Mouse (Mus musculus): Measurements from ENCODE around the gene Asic4. TPM values are rescaled to one million over a fixed set of nuclear protein-coding genes. Genes with fewer than 3 reads are reported as not detected.

Asic4 gene
- polyA plus RNA-seq, 1 experiment from 2014 or later: 7.2 TPM

DNA sequence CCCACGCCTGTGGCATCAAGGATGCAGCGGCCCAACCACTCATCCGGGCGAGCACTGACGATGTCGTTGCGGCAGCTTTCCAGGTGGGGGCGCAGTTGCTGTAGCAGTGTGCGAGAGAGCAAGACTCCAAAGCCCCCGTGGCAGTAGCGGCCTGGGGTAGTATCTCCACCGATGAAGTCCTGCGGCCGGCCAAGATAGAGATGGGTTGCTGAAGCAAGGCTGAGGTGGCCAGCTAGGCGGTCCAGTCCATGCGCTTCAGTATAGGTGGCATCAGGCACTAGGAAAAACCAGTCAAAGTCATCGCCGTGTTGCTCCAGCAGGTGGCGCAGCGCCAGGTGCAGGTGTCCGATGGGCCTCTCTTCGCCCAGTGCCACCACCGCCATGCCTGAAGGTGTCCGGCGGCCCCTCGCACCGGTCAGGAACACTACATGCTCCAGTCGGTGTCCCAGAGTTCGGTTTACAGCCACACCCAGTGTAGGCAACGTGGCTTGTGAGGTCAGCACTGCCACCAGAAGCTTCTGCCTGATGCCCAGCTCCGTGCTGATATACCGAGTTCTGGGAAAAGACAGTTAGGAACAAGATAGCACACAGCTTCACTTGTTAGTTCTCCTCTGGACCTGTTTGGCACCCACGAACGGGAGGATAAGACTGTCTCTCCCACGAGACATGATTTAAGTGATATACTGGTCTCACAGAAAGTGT lies 27.2 kb downstream of the Asic4 start:
- H3K4me1 ChIP-seq (replicated peaks; ENCODE audit: control insufficient read depth, insufficient read depth, low read length): peaks cover 37% of the 10 kb centered on the region
- no peak overlapping the region for H3K27ac ChIP-seq (ENCODE audit: low read length)
- peak overlapping the region; percentile 91 for H3K4me2 ChIP-seq (ENCODE audit: low read length)
- 8% methylated on average over 35 of the region's 35 CpGs for WGBS
- peaks cover 23% of the 10 kb centered on the region for H3K36me3 ChIP-seq (ENCODE audit: control insufficient read depth, insufficient read depth)
- H3K4me3 ChIP-seq (replicated peaks; ENCODE audit: low read length): peak overlapping the region; percentile 24
- no peak for ATAC-seq
- no peak overlapping the region for H3K9ac ChIP-seq (replicated peaks; ENCODE audit: low read depth, low read length)
- no peaks in the 10 kb centered on the region for H3K9me3 ChIP-seq (ENCODE audit: control insufficient read depth, low read length)
- H3K27me3 ChIP-seq (replicated peaks; ENCODE audit: control insufficient read depth, insufficient read depth, low read length): peaks cover 5% of the 10 kb centered on the region; the same call in 1 of the 2 replicates

DNA sequence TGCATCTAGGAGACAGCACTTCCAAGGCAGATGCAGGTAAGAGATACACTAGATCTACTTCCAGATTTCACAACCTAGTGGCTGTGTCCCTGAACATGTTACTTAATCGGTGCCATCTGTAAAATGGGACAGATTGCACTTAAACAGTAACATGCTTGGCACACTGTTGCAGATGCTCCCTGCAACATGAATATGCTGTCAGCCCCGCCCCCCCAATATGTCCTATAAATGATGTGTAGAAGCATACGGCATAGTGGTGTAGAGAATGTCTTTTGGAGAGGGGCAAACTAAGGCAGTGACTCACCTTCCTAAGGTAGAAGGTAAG lies 27.7 kb downstream of the Asic4 start:
- 45% methylated on average over 3 of the region's 3 CpGs for WGBS
- peak overlapping the region; percentile 73 for H3K9ac ChIP-seq (replicated peaks; ENCODE audit: low read depth, low read length)
- peak overlapping the region; percentile 91 for H3K4me2 ChIP-seq (ENCODE audit: low read length)
- no peak overlapping the region for H3K27ac ChIP-seq (ENCODE audit: low read length)
- peak overlapping the region; percentile 79 for H3K4me3 ChIP-seq (replicated peaks; ENCODE audit: low read length)
- peaks cover 5% of the 10 kb centered on the region; the same call in 1 of the 2 replicates for H3K27me3 ChIP-seq (replicated peaks; ENCODE audit: control insufficient read depth, insufficient read depth, low read length)
- no peak for ATAC-seq
- no peaks in the 10 kb centered on the region for H3K9me3 ChIP-seq (ENCODE audit: control insufficient read depth, low read length)
- H3K4me1 ChIP-seq (replicated peaks; ENCODE audit: control insufficient read depth, insufficient read depth, low read length): peaks cover 41% of the 10 kb centered on the region
- peaks cover 27% of the 10 kb centered on the region for H3K36me3 ChIP-seq (ENCODE audit: control insufficient read depth, insufficient read depth)

DNA sequence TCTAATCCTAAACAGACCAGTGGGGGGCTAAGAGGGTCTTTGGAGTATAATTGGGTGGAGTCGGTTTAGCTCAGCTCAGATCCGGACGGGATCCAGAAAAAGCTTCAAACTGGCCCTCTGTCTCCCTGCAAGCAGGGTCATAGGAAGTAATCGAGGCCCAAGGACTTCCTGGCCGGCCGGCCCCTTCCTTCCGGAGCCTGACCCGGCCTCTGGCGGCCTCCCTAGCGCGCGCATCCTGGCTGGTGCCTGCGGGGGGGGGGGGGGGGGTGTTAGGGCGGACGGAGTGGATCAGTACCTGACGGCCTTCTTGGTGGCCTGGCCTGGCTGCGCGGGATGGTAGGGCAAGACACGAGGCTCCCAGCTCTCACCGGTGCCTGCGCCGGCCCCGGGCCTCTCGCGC lies 28.3 kb downstream of the Asic4 start:
- peak overlapping the region; percentile 73 for H3K9ac ChIP-seq (replicated peaks; ENCODE audit: low read depth, low read length)
- no peaks in the 10 kb centered on the region for H3K9me3 ChIP-seq (ENCODE audit: control insufficient read depth, low read length)
- peak overlapping the region; percentile 79 for H3K4me3 ChIP-seq (replicated peaks; ENCODE audit: low read length)
- ATAC-seq: no peak
- peaks cover 5% of the 10 kb centered on the region; the same call in 1 of the 2 replicates for H3K27me3 ChIP-seq (replicated peaks; ENCODE audit: control insufficient read depth, insufficient read depth, low read length)
- H3K27ac ChIP-seq (ENCODE audit: low read length): peak overlapping the region; percentile 85; the same call in 1 of the 2 replicates
- under 1% methylated on average over 14 of the region's 25 CpGs for WGBS
- H3K4me2 ChIP-seq (ENCODE audit: low read length): peak overlapping the region; percentile 91
- H3K4me1 ChIP-seq (replicated peaks; ENCODE audit: control insufficient read depth, insufficient read depth, low read length): peaks cover 41% of the 10 kb centered on the region
- peaks cover 26% of the 10 kb centered on the region for H3K36me3 ChIP-seq (ENCODE audit: control insufficient read depth, insufficient read depth)

- Histone ChIP-seq H3K9ac (replicated peaks; ENCODE audit: low read depth, low read length) (peak within 1 kb of the TSS; percentile 73), H3K4me2 (ENCODE audit: low read length) (peak within 1 kb of the TSS; percentile 91), H3K27me3 (replicated peaks; ENCODE audit: control insufficient read depth, insufficient read depth, low read length) (peaks cover 5% of the 10 kb centered on the region; the same call in 1 of the 2 replicates), H3K4me3 (replicated peaks; ENCODE audit: low read length) (peak within 1 kb of the TSS; percentile 79), H3K27ac (ENCODE audit: low read length) (peak within 1 kb of the TSS; percentile 85), H3K4me1 (replicated peaks; ENCODE audit: control insufficient read depth, insufficient read depth, low read length) (peaks cover 40% of the 10 kb centered on the region), H3K36me3 (ENCODE audit: control insufficient read depth, insufficient read depth) (peaks cover 23% of the 10 kb centered on the region), H3K9me3 (ENCODE audit: control insufficient read depth, low read length) (no peaks in the 10 kb centered on the region)
- peak; percentile 88 for ATAC-seq
- WGBS: under 1% methylated on average over 72 of the region's 76 CpGs
Observed at GRCm38 (mm10) chr1:75478916-75479634, 28.8 kb downstream of the Asic4 start, which contains the start of the genes Chpf and Tmem198. TSS of gene Chpf (minus strand) at chr1:75479307. TSS of gene Tmem198 (plus strand) at chr1:75479532.

- Histone ChIP-seq H3K4me3 (replicated peaks; ENCODE audit: low read length) (peak overlapping the region; percentile 79), H3K4me1 (replicated peaks; ENCODE audit: control insufficient read depth, insufficient read depth, low read length) (peaks cover 40% of the 10 kb centered on the region), H3K36me3 (ENCODE audit: control insufficient read depth, insufficient read depth) (peaks cover 26% of the 10 kb centered on the region), H3K9me3 (ENCODE audit: control insufficient read depth, low read length) (no peaks in the 10 kb centered on the region), H3K27ac (ENCODE audit: low read length) (peak overlapping the region; percentile 85), H3K9ac (replicated peaks; ENCODE audit: low read depth, low read length) (peak overlapping the region; percentile 73), H3K27me3 (replicated peaks; ENCODE audit: control insufficient read depth, insufficient read depth, low read length) (peaks cover 5% of the 10 kb centered on the region; the same call in 1 of the 2 replicates), H3K4me2 (ENCODE audit: low read length) (peak overlapping the region; percentile 91)
- whole genome bisulfite sequencing: 0% methylated on average over 23 of the region's 24 CpGs
- ATAC-seq: no peak
Observed at GRCm38 (mm10) chr1:75479635-75479989, 29.4 kb downstream of the Asic4 start.

GRCm38 (mm10) chr1:75480036-75480435 lies 29.8 kb downstream of the Asic4 start:
- WGBS: 15% methylated on average over 13 of the region's 13 CpGs
- peak overlapping the region; percentile 91 for H3K4me2 ChIP-seq (ENCODE audit: low read length)
- peaks cover 26% of the 10 kb centered on the region for H3K36me3 ChIP-seq (ENCODE audit: control insufficient read depth, insufficient read depth)
- no peak overlapping the region; the same call in 1 of the 2 replicates for H3K27ac ChIP-seq (ENCODE audit: low read length)
- peak overlapping the region; percentile 73 for H3K9ac ChIP-seq (replicated peaks; ENCODE audit: low read depth, low read length)
- peaks cover 7% of the 10 kb centered on the region; the same call in 1 of the 2 replicates for H3K27me3 ChIP-seq (replicated peaks; ENCODE audit: control insufficient read depth, insufficient read depth, low read length)
- peaks cover 40% of the 10 kb centered on the region for H3K4me1 ChIP-seq (replicated peaks; ENCODE audit: control insufficient read depth, insufficient read depth, low read length)
- ATAC-seq: no peak
- no peaks in the 10 kb centered on the region for H3K9me3 ChIP-seq (ENCODE audit: control insufficient read depth, low read length)
- H3K4me3 ChIP-seq (replicated peaks; ENCODE audit: low read length): peak overlapping the region; percentile 79

- peak overlapping the region; percentile 79 for H3K4me3 ChIP-seq (replicated peaks; ENCODE audit: low read length)
- no peaks in the 10 kb centered on the region for H3K9me3 ChIP-seq (ENCODE audit: control insufficient read depth, low read length)
- H3K27me3 ChIP-seq (replicated peaks; ENCODE audit: control insufficient read depth, insufficient read depth, low read length): peaks cover 12% of the 10 kb centered on the region
- H3K27ac ChIP-seq (ENCODE audit: low read length): no peak overlapping the region
- 88% methylated on average over 7 of the region's 7 CpGs for WGBS
- peaks cover 40% of the 10 kb centered on the region for H3K4me1 ChIP-seq (replicated peaks; ENCODE audit: control insufficient read depth, insufficient read depth, low read length)
- ATAC-seq: no peak
- H3K9ac ChIP-seq (replicated peaks; ENCODE audit: low read depth, low read length): 0 out of 2 replicates have a peak overlapping the region, but pooled peaks have one; percentile 16
- H3K36me3 ChIP-seq (ENCODE audit: control insufficient read depth, insufficient read depth): peaks cover 20% of the 10 kb centered on the region
- H3K4me2 ChIP-seq (ENCODE audit: low read length): peak overlapping the region; percentile 91
Observed at GRCm38 (mm10) chr1:75480735-75481134, 30.5 kb downstream of the Asic4 start.

DNA sequence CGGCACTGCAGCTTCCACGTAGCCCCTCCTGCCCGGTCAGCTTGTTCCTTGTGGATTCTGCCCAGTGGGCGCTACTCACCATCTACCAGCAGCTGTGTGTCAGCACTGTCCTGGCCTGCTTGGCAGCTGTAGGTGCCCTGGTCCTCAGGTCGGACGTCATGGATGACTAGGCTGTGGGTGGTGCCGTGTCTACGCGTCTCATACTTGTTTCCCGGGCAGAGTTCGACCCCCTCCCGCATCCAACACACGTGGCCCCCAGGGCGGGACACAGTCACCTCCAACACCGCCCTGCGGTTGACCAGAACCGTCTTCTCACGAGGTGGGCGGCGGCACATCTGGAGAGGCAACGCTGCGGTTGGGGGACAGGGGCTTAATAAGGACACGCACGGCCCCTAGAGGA lies 36.3 kb downstream of the Asic4 start:
- H3K27ac ChIP-seq (ENCODE audit: low read length): no peak overlapping the region
- peaks cover 12% of the 10 kb centered on the region for H3K36me3 ChIP-seq (ENCODE audit: control insufficient read depth, insufficient read depth)
- H3K9me3 ChIP-seq (ENCODE audit: control insufficient read depth, low read length): no peaks in the 10 kb centered on the region
- ATAC-seq: no peak
- H3K4me2 ChIP-seq (ENCODE audit: low read length): no peak overlapping the region
- WGBS: 6% methylated on average over 24 of the region's 24 CpGs
- no peak overlapping the region for H3K9ac ChIP-seq (replicated peaks; ENCODE audit: low read depth, low read length)
- H3K4me1 ChIP-seq (replicated peaks; ENCODE audit: control insufficient read depth, insufficient read depth, low read length): peaks cover 23% of the 10 kb centered on the region
- H3K4me3 ChIP-seq (replicated peaks; ENCODE audit: low read length): no peak overlapping the region
- H3K27me3 ChIP-seq (replicated peaks; ENCODE audit: control insufficient read depth, insufficient read depth, low read length): peaks cover 28% of the 10 kb centered on the region

DNA sequence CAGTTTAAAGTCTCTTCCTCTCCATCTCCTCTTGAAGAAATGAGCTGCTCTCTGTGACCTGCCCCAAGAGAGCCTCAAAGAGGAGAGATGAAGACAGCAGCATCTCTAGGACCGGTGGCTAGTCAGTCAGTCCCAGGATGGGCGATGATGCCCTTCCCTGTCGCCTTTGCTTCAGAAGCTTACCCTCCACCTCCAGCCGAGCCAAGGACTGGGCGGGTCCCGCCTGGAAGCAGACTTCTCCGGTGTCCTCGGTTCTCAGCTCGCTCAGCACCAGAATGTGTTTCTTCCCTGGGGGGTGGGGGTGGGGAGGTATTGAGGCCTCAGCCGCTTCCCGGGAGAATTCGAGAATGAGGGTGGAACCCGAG lies 36.8 kb downstream of the Asic4 start:
- Histone ChIP-seq H3K4me1 (replicated peaks; ENCODE audit: control insufficient read depth, insufficient read depth, low read length) (peaks cover 21% of the 10 kb centered on the region), H3K36me3 (ENCODE audit: control insufficient read depth, insufficient read depth) (peaks cover 12% of the 10 kb centered on the region), H3K4me3 (replicated peaks; ENCODE audit: low read length) (peak overlapping the region; percentile 58), H3K27ac (ENCODE audit: low read length) (no peak overlapping the region), H3K27me3 (replicated peaks; ENCODE audit: control insufficient read depth, insufficient read depth, low read length) (peaks cover 28% of the 10 kb centered on the region), H3K4me2 (ENCODE audit: low read length) (peak overlapping the region; percentile 88), H3K9me3 (ENCODE audit: control insufficient read depth, low read length) (no peaks in the 10 kb centered on the region), H3K9ac (replicated peaks; ENCODE audit: low read depth, low read length) (peak overlapping the region; percentile 48)
- 1% methylated on average over 13 of the region's 13 CpGs for WGBS
- peak; percentile 26 for ATAC-seq
